ENCODE assay signal across 12 mouse cellular contexts in genomic region chr6:50822236-50823151, GRCm38 (mm10).
DNase-seq lines count a peak whose midpoint lies in the region; ATAC-seq lines count a peak whose summit lies in the region.
"Had no signal": no experiment of that assay in that cellular context is flagged by ENCODE, and none has a peak within 500 bp of the region (broad histone marks: within the 10 kb centered on the region; RNA-seq: fewer than 3 reads in every experiment).

No protein-coding gene starts in this region.

- H3K27ac ChIP-seq in heart, embryonic 10.5 days = peak overlapping the region; percentile 72; the same call in 1 of the 2 replicates
- peak overlapping the region; percentile 86 for H3K27ac ChIP-seq in embryonic facial prominence, embryonic 10.5 days (replicated peaks)
- H3K27ac ChIP-seq in midbrain, embryonic 10.5 days (replicated peaks) = peak overlapping the region; percentile 91
- H3K27ac ChIP-seq: layer of hippocampus, adult 2 months had no signal

- no peak overlapping the region for H3K4me3 ChIP-seq in heart, embryonic 10.5 days
- H3K4me3 ChIP-seq in embryonic facial prominence, embryonic 10.5 days = peak overlapping the region; percentile 34; the same call in 1 of the 2 replicates
- H3K4me3 ChIP-seq in midbrain, embryonic 10.5 days = peak overlapping the region; percentile 29
- H3K4me3 ChIP-seq: layer of hippocampus, adult 2 months had no signal

- DNase-seq in heart, embryonic 10.5 days (ENCODE audit: low spot score) = no peak
- no peak for DNase-seq in heart, postnatal 14 days
- peak; percentile 76 for DNase-seq in embryonic facial prominence, embryonic 10.5 days (ENCODE audit: low spot score)
- peak; percentile 65 for DNase-seq in midbrain, embryonic 10.5 days (ENCODE audit: low spot score)
- DNase-seq in thymus, postnatal 25 days = no peak
- no peak for DNase-seq in yolk sac, embryonic 10.5 days (ENCODE audit: low spot score)
- no peak for DNase-seq in T-cell, adult 2 months (ENCODE audit: low spot score)
- DNase-seq: heart, postnatal 4 days; thymus, postnatal 4 days had no signal

- no peaks in the 10 kb centered on the region; the same call in 1 of the 2 replicates for H3K9me3 ChIP-seq in heart, embryonic 10.5 days
- H3K9me3 ChIP-seq in embryonic facial prominence, embryonic 10.5 days = no peaks in the 10 kb centered on the region
- no peaks in the 10 kb centered on the region for H3K9me3 ChIP-seq in midbrain, embryonic 10.5 days (replicated peaks)
- H3K9me3 ChIP-seq: G1E had no signal

- H3K4me1 ChIP-seq in heart, embryonic 10.5 days = peaks cover 43% of the 10 kb centered on the region
- H3K4me1 ChIP-seq in embryonic facial prominence, embryonic 10.5 days = peaks cover 61% of the 10 kb centered on the region
- peaks cover 75% of the 10 kb centered on the region for H3K4me1 ChIP-seq in midbrain, embryonic 10.5 days

- no peaks in the 10 kb centered on the region for H3K36me3 ChIP-seq in heart, embryonic 10.5 days
- no peaks in the 10 kb centered on the region for H3K36me3 ChIP-seq in embryonic facial prominence, embryonic 10.5 days (replicated peaks)
- H3K36me3 ChIP-seq in midbrain, embryonic 10.5 days = no peaks in the 10 kb centered on the region
- H3K36me3 ChIP-seq: G1E had no signal

- ATAC-seq in granulocyte monocyte progenitor cell, adult 5-6 weeks (replicated peaks; ENCODE audit: poor library complexity, severe bottlenecking) = 0 out of 2 replicates have a peak, but pooled peaks have one; percentile 9

- H3K27me3 ChIP-seq in heart, embryonic 10.5 days (ENCODE audit: insufficient read depth, poor library complexity, severe bottlenecking) = peaks cover 38% of the 10 kb centered on the region
- H3K27me3 ChIP-seq in embryonic facial prominence, embryonic 10.5 days (replicated peaks; ENCODE audit: low read depth, poor library complexity, severe bottlenecking) = peaks cover 29% of the 10 kb centered on the region
- H3K27me3 ChIP-seq in midbrain, embryonic 10.5 days (ENCODE audit: low read depth, poor library complexity, severe bottlenecking) = peaks cover 28% of the 10 kb centered on the region

- 50% methylated on average over 18 of the region's 18 CpGs for WGBS in heart, embryonic 10.5 days
- WGBS in embryonic facial prominence, embryonic 10.5 days = 30% methylated on average over 18 of the region's 18 CpGs
- WGBS in midbrain, embryonic 10.5 days = 37% methylated on average over 18 of the region's 18 CpGs

- intact Hi-C loops in heart, postnatal 14 days (cut with DNase I) = no loop called here

Comparison
In these comparisons a context has a peak if more than half of its experiments do, and no peak if none do; other contexts are left out.
1. DNase-seq: peak in embryonic facial prominence, embryonic 10.5 days (single experiment) and midbrain, embryonic 10.5 days (single experiment); none in heart, embryonic 10.5 days (single experiment), heart, postnatal 14 days (0 of 2), thymus, postnatal 25 days (single experiment), yolk sac, embryonic 10.5 days (single experiment) and T-cell, adult 2 months (single experiment).
2. Peak in every context shown above with its lines, with median percentiles within 50 percentile points of each other: H3K27ac ChIP-seq.